Mouse (Mus musculus): ENCODE measurements around the gene Knl1. TPM values are rescaled to one million over a fixed set of nuclear protein-coding genes. Genes with fewer than 3 reads are reported as not detected.

Gene Knl1
- total RNA-seq, 4 experiments from 2014 or later: 0.07 to 0.36 (median 0.29) TPM; not detected in 1

Other genes with a start within 250 kb of the Knl1 start
- under 1 TPM; 0.10 to 0.54 (median 0.44) TPM for gene Knstrn, start 233.1 kb upstream of the Knl1 start, total RNA-seq (2022)
- gene Ivd, start 185.2 kb upstream of the Knl1 start, total RNA-seq (2022): 100 to 1,000 TPM; 121 to 159 (median 140) TPM
- 1 to 10 TPM; 4.6 to 7.1 (median 5.2) TPM for gene Bahd1, start 146.7 kb upstream of the Knl1 start, total RNA-seq (2022)
- 1 to 10 TPM; 1.0 to 2.3 (median 1.9) TPM for gene Chst14, start 120.6 kb upstream of the Knl1 start, total RNA-seq (2022)
- 1 to 10 TPM; 2.9 to 5.4 (median 4.2) TPM for gene Ccdc32, start 17.7 kb upstream of the Knl1 start, total RNA-seq (2022)
- gene Rpusd2, start 12.3 kb upstream of the Knl1 start, total RNA-seq (2022): 1 to 10 TPM; 2.7 to 3.5 (median 3.3) TPM
- 1 to 10 TPM in 3 of 4 experiments, under 1 TPM in 1; 0.74 to 1.8 (median 1.2) TPM for gene Rad51, start 65.7 kb downstream of the Knl1 start, total RNA-seq (2022)
- 1 to 10 TPM; 3.2 to 6.7 (median 4.8) TPM for gene Rmdn3, start 109.9 kb downstream of the Knl1 start, total RNA-seq (2022)
- not detected for gene Gchfr, start 120.7 kb downstream of the Knl1 start, total RNA-seq (2022)
- not detected for gene Gm14137, start 127.4 kb downstream of the Knl1 start, total RNA-seq (2022)
- gene Zfyve19, start 161.5 kb downstream of the Knl1 start, total RNA-seq (2022): 10 to 100 TPM in 3 of 4 experiments, 1 to 10 TPM in 1; 9.1 to 15.3 (median 11.8) TPM
- 1 to 10 TPM; 7.5 to 8.5 (median 8.0) TPM for gene Dnajc17, start 161.7 kb downstream of the Knl1 start, total RNA-seq (2022)
- not detected for gene Ppp1r14d, start 182.8 kb downstream of the Knl1 start, total RNA-seq (2022)
- gene Spint1, start 190.2 kb downstream of the Knl1 start, total RNA-seq (2022): under 1 TPM in 1 of 4 experiments, not detected in 3; 0.13 TPM
- not detected for gene Rhov, start 224.2 kb downstream of the Knl1 start, total RNA-seq (2022)
- 10 to 100 TPM; 10.8 to 12.5 (median 11.5) TPM for gene Vps18, start 241.6 kb downstream of the Knl1 start, total RNA-seq (2022)

Measured in gastrocnemius, adult 8-10 months (tissue).